ENCODE assay signal across 15 mouse cellular contexts in the genomic region with DNA sequence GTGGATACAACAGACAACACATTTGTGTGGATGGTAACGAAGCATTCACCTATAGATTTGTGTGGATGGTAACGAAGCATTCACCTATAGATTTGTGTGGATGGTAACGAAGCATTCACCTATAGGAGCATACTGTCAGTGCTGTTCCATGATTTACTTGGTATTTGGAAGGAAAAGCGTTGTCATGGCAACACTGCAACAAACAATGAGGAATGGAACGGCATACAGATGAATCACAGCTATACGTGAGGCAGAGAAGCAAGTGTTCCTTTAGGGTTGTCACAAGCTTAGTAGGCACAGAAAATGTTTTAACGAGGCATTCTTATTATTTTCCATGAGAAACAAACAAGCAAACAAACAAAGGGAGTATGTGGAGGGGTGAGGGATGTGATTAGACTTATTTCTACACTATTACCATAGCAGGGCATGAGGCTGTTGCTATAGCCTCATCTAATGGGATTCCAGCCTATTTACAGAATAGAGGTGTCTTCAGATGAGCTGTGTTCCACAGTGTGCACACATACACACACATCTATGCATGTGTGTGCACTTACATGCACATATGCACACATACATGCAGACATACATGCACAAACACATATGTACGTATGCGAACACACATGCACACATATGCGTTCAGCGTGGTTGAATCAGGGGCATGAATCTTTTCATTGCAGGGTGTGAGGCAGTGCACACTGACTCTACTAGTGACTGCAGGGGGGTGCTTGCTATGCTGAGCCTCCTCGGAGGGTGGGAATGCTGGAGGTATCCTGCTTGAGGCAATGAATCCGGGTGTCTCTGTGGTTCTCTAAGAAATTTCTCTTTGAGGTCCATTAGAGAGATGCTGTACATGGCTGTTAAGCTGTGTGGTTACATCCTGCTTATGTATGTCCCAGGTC.
DNase-seq lines count a peak whose midpoint lies in the region; ATAC-seq lines count a peak whose summit lies in the region.
"Had no signal": no experiment of that assay in that cellular context is flagged by ENCODE, and none has a peak within 500 bp of the region (broad histone marks: within the 10 kb centered on the region; RNA-seq: fewer than 3 reads in every experiment).

No protein-coding gene starts in this region.

- H3K36me3 ChIP-seq in forebrain, embryonic 14.5 days (ENCODE audit: control insufficient read depth, insufficient read depth, low read length) = no peaks in the 10 kb centered on the region
- H3K36me3 ChIP-seq in midbrain, embryonic 15.5 days (replicated peaks) = no peaks in the 10 kb centered on the region
- H3K36me3 ChIP-seq in embryonic facial prominence, embryonic 10.5 days (replicated peaks) = no peaks in the 10 kb centered on the region
- no peaks in the 10 kb centered on the region for H3K36me3 ChIP-seq in liver, embryonic 12.5 days

- H3K27me3 ChIP-seq in forebrain, embryonic 14.5 days (replicated peaks; ENCODE audit: control insufficient read depth, insufficient read depth, low read length) = no peaks in the 10 kb centered on the region
- no peaks in the 10 kb centered on the region for H3K27me3 ChIP-seq in midbrain, embryonic 15.5 days (replicated peaks)
- peaks cover 6% of the 10 kb centered on the region; the same call in 1 of the 2 replicates for H3K27me3 ChIP-seq in embryonic facial prominence, embryonic 10.5 days (replicated peaks; ENCODE audit: low read depth, poor library complexity, severe bottlenecking)
- peaks cover 80% of the 10 kb centered on the region for H3K27me3 ChIP-seq in liver, embryonic 12.5 days (replicated peaks)

- 54% methylated on average over 13 of the region's 13 CpGs for WGBS in forebrain, embryonic 14.5 days
- 62% methylated on average over 13 of the region's 13 CpGs for WGBS in midbrain, embryonic 15.5 days
- WGBS in embryonic facial prominence, embryonic 10.5 days = 79% methylated on average over 13 of the region's 13 CpGs
- 64% methylated on average over 13 of the region's 13 CpGs for WGBS in liver, embryonic 12.5 days (ENCODE audit: insufficient replicate concordance)

- no peak overlapping the region for H3K9ac ChIP-seq in forebrain, embryonic 14.5 days (ENCODE audit: low read length)
- no peak overlapping the region for H3K9ac ChIP-seq in midbrain, embryonic 15.5 days
- H3K9ac ChIP-seq in liver, embryonic 12.5 days = no peak overlapping the region

- no peak for ATAC-seq in forebrain, embryonic 14.5 days
- ATAC-seq in midbrain, embryonic 15.5 days (replicated peaks) = peak; percentile 89
- ATAC-seq in liver, embryonic 12.5 days = no peak
- ATAC-seq: CD4-positive, CD25-positive, alpha-beta regulatory T cell, adult 4 months had no signal

- peak overlapping the region; percentile 21; the same call in 1 of the 2 replicates for H3K27ac ChIP-seq in forebrain, embryonic 14.5 days (ENCODE audit: low read depth, low read length)
- peak overlapping the region; percentile 46 for H3K27ac ChIP-seq in midbrain, embryonic 15.5 days
- H3K27ac ChIP-seq in embryonic facial prominence, embryonic 10.5 days (replicated peaks) = no peak overlapping the region
- H3K27ac ChIP-seq in liver, embryonic 12.5 days = no peak overlapping the region

- DNase-seq in layer of hippocampus, adult 11-12 months (ENCODE audit: low spot score) = peak; percentile 29
- DNase-seq in layer of hippocampus, postnatal 25 days (ENCODE audit: extremely low spot score in 1 of 2, low spot score in 1 of 2) = no peak
- peak; percentile 21 for DNase-seq in Muller cell, postnatal 12 days (ENCODE audit: inconsistent ontology term)
- peak; percentile 82 for DNase-seq in forebrain, embryonic 14.5 days (ENCODE audit: low spot score)
- DNase-seq in T-cell, adult 2 months (ENCODE audit: low spot score) = no peak
- DNase-seq in embryonic facial prominence, embryonic 10.5 days (ENCODE audit: low spot score) = no peak
- DNase-seq: adrenal gland, postnatal 36 days; cerebellum, postnatal 14 days; kidney, adult 11 months; layer of hippocampus, adult 9-11 months; thymus, adult 2 months had no signal

- H3K4me1 ChIP-seq in forebrain, embryonic 14.5 days (ENCODE audit: control insufficient read depth, insufficient read depth, low read length) = peaks cover 3% of the 10 kb centered on the region; the same call in 1 of the 2 replicates
- peaks cover 8% of the 10 kb centered on the region for H3K4me1 ChIP-seq in midbrain, embryonic 15.5 days
- H3K4me1 ChIP-seq in embryonic facial prominence, embryonic 10.5 days = peaks cover 21% of the 10 kb centered on the region
- 0 out of 2 replicates have a peak, but pooled peaks cover 11% of the 10 kb centered on the region for H3K4me1 ChIP-seq in liver, embryonic 12.5 days

- no peak overlapping the region for H3K4me2 ChIP-seq in forebrain, embryonic 14.5 days (ENCODE audit: low read length)
- H3K4me2 ChIP-seq in midbrain, embryonic 15.5 days = no peak overlapping the region
- H3K4me2 ChIP-seq in liver, embryonic 12.5 days = no peak overlapping the region

- H3K4me3 ChIP-seq in forebrain, embryonic 14.5 days (ENCODE audit: low read depth, low read length) = no peak overlapping the region
- H3K4me3 ChIP-seq in midbrain, embryonic 15.5 days = no peak overlapping the region
- no peak overlapping the region for H3K4me3 ChIP-seq in embryonic facial prominence, embryonic 10.5 days
- no peak overlapping the region for H3K4me3 ChIP-seq in liver, embryonic 12.5 days
- H3K4me3 ChIP-seq: erythroblast, embryonic 14.5 days had no signal

- H3K9me3 ChIP-seq in forebrain, embryonic 14.5 days (replicated peaks; ENCODE audit: control insufficient read depth, low read length) = no peaks in the 10 kb centered on the region
- no peaks in the 10 kb centered on the region for H3K9me3 ChIP-seq in midbrain, embryonic 15.5 days
- no peaks in the 10 kb centered on the region for H3K9me3 ChIP-seq in embryonic facial prominence, embryonic 10.5 days
- no peaks in the 10 kb centered on the region for H3K9me3 ChIP-seq in liver, embryonic 12.5 days (replicated peaks)

Comparison
In these comparisons a context has a peak if more than half of its experiments do, and no peak if none do; other contexts are left out.
1. DNase-seq: peak in layer of hippocampus, adult 11-12 months (single experiment), Muller cell, postnatal 12 days (single experiment) and forebrain, embryonic 14.5 days (single experiment); none in layer of hippocampus, postnatal 25 days (0 of 2), T-cell, adult 2 months (single experiment) and embryonic facial prominence, embryonic 10.5 days (single experiment).
2. H3K27ac ChIP-seq: peak in forebrain, embryonic 14.5 days (single experiment) and midbrain, embryonic 15.5 days (single experiment); none in embryonic facial prominence, embryonic 10.5 days (single experiment) and liver, embryonic 12.5 days (single experiment).